Mouse (Mus musculus): ENCODE data around the gene Borcs6. TPM values are rescaled to one million over a fixed set of nuclear protein-coding genes. Genes with fewer than 3 reads are reported as not detected.
"Not testable (repeated sequence)": the region's sequence is repeated elsewhere in the genome, so short reads cannot be mapped to it uniquely, and the experiment has no call there.

Gene Borcs6
- 10 to 100 TPM; 16.7 to 19.3 TPM for total RNA-seq (2021)
- long read RNA-seq, experiment 1, transcript Borcs6-201 (1 exons, 1,862 nt) = major isoform, 20 of 20 reads
- long read RNA-seq, experiment 1, partial matches to known transcripts = 0 of 20 reads
- long read RNA-seq, experiment 1, other reads (novel, unspliced or antisense) = 0 of 20 reads
- long read RNA-seq, experiment 2, transcript Borcs6-201 (1 exons, 1,862 nt) = major isoform, 21 of 21 reads
- long read RNA-seq, experiment 2, partial matches to known transcripts = 0 of 21 reads
- long read RNA-seq, experiment 2, other reads (novel, unspliced or antisense) = 0 of 21 reads

- peak; percentile 92 to 99 for DNase-seq
These were observed at the start of gene Borcs6 for GRCm38 (mm10) chr11:69059357-69059974. Gene Borcs6 (plus strand): TSS chr11:69059717.

- no peak for DNase-seq
These were observed 48.9 kb upstream of the Borcs6 start for GRCm38 (mm10) chr11:69010400-69011323.

GRCm38 (mm10) chr11:69011445-69011844 lies 48.1 kb upstream of the Borcs6 start:
- DNase-seq = not testable (repeated sequence)

GRCm38 (mm10) chr11:69012071-69012601 lies 47.4 kb upstream of the Borcs6 start:
- peak; percentile 94 to 96 for DNase-seq

- peak; percentile 94 for DNase-seq
These were observed 43.7 kb upstream of the Borcs6 start, which contains the start of gene Ctc1 for GRCm38 (mm10) chr11:69015644-69016441. Gene Ctc1 (plus strand): TSS chr11:69015911.

DNA sequence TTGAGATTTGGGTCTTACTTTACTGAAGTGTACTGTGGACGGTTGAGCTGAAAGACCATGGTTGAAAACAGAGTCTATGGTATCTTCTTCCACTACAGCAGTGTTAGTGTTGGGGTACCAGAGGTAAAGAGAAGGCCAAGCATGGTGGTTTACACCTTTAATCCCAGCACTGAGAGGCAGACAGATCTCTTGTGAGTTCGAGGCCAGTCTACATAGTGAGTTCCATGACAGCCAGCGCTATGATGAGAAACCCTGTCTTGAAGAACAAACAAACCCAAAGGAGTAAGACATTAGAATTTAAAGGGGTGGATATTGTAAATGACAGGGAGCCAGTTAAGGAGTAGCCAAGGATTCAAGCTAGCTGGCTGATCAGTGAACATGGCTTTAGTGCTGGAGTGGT lies 42.8 kb upstream of the Borcs6 start:
- DNase-seq = no peak

DNA sequence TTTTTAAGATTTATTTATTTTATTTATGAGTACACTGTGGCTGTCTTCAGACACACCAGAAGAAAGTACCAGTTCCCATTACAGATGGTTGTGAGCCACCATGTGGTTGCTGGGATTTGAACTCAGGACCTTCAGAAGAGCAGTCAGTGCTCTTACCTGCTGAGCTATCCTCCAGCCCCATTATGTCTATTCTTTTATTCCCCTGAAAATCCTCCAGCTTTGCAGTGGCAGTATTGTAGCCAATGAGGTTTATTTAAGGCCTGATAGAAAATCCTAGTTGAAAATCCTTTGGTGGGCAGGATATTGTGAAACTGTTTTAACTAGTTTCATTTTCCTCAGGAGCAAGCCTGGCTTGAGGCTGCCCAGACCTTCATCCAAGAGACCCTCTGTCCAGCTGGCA lies 38.8 kb upstream of the Borcs6 start:
- no peak for DNase-seq

DNA sequence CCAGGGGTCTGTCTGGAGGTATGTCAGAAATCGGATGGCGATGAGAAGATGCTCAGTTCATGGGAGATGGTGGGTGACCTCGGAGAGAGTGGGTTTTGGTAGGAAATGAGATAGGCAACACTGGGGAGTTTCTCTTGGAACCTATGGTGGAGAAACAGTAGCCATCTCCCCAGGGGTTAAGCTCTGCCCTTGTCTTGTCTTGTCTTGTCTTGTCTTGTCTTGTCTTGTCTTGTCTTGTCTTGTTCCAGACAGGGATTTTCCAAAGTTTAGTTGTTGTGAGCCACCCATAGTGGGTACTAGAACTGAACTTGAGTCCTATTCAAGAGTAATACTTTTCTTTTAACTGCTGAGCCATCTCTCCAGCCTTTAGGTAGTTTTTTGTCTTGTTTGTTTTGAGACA lies 33.0 kb upstream of the Borcs6 start:
- no peak for DNase-seq

DNA sequence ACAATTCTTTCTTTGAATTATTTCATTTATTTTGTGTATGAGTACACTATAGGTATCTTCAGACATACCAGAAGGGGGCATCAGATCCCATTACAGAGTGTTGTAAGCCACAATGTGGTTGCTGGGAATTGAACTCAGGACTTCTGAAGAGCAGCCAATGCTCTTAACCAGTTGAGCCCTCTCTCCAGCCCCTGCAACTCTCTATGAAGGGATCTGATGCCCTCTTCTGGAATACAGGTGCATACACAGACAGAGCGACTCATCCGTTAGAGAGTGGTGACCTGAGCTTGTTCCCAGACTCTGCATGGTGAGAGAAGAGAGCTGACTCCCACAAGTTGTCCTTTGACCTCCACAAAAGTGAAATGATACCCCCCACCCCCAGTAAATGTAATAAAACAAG lies 30.7 kb upstream of the Borcs6 start:
- no peak for DNase-seq

GRCm38 (mm10) chr11:69033552-69033951 lies 26.0 kb upstream of the Borcs6 start:
- DNase-seq = peak in 1 of 2 experiments; percentile 25

DNA sequence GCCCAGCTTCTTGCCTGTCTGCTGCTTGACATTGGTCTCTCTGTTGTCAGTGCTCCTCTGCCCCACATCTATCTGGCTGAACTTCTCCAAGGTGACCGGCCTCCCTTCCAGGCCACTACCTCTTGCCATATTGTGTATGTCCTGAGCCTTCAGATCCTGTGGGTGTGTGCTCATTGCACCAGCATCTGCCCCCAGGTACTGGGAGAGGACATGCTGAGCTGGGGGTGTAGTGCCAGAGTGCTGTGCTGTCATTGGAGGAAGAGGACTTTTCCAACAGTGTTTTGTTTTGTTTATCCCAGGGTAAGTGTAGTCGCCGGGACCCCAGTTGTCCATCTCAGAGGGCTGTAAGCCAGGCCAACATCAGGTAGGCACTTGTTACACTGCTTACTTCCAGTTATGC lies 24.9 kb upstream of the Borcs6 start:
- no peak for DNase-seq

GRCm38 (mm10) chr11:69035411-69035810 lies 24.1 kb upstream of the Borcs6 start:
- DNase-seq = no peak

GRCm38 (mm10) chr11:69035849-69036248 lies 23.7 kb upstream of the Borcs6 start:
- DNase-seq = peak; percentile 91 to 94

DNA sequence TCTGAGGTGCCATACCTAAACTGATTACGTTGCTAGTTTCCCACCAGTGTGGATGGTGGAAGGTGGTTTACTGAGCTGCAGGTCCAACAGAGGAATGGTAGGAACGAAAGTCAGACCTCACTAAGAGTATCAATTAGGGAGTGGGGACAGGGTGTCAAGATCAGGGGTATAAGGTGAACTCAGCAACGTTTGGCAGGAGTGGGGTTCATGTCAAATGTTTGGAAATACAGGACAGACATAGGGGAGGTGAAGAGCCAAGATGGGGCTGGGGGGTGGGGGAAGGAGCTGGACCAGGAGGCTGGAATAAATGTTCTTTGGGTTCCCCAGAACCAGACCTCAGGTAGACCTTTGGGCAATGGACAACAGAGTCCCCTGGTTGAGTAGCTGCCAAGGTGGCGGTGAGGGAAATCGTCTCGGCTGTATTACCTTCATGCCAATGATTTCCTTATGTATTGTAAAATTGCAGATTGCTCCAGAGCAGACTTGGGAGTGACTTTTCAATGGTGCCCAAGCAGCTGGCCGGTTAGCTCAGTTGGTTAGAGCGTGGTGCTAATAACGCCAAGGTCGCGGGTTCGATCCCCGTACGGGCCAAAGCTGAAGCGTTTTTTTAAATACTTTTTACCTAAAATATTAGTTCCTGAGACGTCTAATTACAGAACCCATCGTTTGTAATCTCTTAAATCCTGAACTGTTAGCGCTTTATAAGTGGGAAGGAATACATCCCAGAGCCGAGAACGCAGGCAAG lies 22.9 kb upstream of the Borcs6 start:
- peak; percentile 91 to 96 for DNase-seq

GRCm38 (mm10) chr11:69037231-69038061 lies 22.1 kb upstream of the Borcs6 start:
- DNase-seq = peak; percentile 90 to 94

DNA sequence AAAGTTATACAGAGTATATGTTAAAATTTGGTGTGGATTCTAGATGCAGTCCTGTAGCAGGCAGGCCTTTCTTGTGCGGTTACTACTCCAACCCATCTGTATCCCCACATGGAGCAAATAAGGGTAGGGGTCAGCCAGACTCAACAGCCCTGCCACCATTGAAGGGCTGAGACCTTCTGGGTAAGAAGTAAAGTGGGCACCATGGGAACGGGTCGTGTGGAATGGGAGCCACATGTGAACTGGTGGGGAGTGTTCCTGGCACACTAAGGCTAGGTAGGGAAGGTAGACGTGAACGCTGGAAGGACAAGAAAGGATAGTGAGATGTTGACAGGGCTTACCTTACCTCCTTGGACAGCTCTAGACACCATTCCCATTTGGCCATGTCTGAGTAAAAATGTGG lies 21.3 kb upstream of the Borcs6 start:
- DNase-seq = no peak

DNA sequence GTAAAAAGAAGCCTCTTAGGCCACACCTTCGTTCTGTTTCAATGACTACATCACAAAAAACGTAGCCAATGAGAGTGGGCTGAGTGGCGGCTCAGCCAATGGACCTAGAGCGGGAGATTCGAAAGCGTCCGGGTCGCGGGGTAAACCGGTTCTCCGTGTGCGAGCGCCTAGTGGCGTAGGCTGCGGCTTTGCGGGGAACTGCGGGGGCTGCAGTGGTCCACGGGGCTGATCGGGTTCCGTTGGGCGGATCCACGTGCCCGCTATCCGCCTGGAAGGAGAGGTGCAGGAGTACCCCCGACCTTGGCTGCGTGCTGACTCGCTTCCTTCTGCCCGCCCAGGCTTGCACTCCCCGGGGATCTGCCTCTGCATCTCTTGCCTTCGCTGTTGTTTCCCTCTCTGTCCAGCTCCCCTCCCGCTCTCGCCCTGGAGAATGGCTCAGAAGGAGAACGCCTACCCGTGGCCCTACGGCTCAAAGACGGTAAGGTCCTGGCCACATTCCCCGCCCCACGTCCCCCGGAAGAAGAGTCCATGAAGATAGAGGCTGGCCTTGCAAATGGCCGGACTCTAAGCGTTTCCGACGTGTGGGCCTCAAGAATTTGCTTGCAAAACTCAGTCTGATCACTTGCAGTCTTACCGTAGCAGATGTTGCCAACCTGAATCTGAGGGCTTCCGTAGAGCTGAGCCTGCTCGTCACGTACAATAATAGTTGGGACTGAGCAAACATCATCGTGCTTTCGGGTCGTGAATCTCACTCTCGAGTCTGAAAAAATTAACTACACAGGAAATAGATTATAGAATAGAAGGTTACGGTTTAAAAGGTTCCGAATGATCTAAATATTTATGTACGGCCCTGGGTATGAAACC lies 13.8 kb upstream of the Borcs6 start, which contains the start of gene Aurkb:
Gene Aurkb (plus strand): TSS at position 117 of the 864 bp plus-strand sequence.
- DNase-seq = peak; percentile 87 to 89

GRCm38 (mm10) chr11:69046395-69046774 lies 13.1 kb upstream of the Borcs6 start:
- no peak for DNase-seq

- no peak for DNase-seq
These were observed 11.9 kb upstream of the Borcs6 start for GRCm38 (mm10) chr11:69047592-69047991.
